Mouse (Mus musculus): ENCODE measurements at regions not wholly inside any gene's neighbourhood (a gene's known extent, or its start where the extent isn't known, plus 50 kb on each side); places are given as distances from the start of the nearest gene placed in this dataset.

DNA sequence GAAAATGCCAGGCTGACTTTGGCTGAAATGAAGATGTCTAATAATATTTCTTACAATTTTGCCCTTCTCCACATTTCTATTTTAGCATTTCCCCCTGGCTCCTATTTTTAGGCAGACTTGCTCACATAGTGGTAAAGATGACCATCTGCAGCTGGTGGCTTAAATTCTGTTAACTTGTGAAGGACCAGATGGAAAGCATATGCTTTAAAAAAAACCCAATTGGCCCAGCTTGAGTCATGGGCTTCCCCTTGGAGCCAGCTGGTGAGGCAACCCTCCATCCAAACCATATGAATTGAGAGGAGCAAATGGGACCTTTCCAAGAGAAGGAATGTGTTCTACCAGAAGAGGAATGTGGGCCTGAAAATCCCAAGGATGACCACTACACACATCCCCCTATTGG is 204.0 kb upstream of the Marcks start:
- no peak for TF ChIP-seq POLR2A (IDR thresholded peaks at IDR 0.05; ENCODE audit: insufficient read length, low read depth)
- TF ChIP-seq MAX (IDR thresholded peaks at IDR 0.05; ENCODE audit: low read depth), result no peak
- TF ChIP-seq REST (IDR thresholded peaks at IDR 0.05; ENCODE audit: insufficient read depth, insufficient read length), result no peak

Data from myocyte (in vitro differentiated cells).